Mouse (Mus musculus) embryonic stem cell, embryonic (primary cell): ENCODE measurements at regions not wholly inside any gene's neighbourhood (a gene's known extent, or its start where the extent isn't known, plus 50 kb on each side); places are given as distances from the start of the nearest gene placed in this dataset.

Source experiments
- CTCF ChIA-PET, 4 experiments: fragments of 300-600 bp in 2 of 4; fragments of 350-600 bp in 2 of 4; sonication (Branson Sonifier 250); formaldehyde crosslinking; loops; one replicate each; lab custom pipeline; 2022; ENCODE audit warnings: inconsistent platforms in 2 of 4; lab: Charles Lee
- POLR2A ChIA-PET, 4 experiments: fragments of 300-600 bp in 2 of 4; fragments of 350-600 bp in 2 of 4; sonication (Branson Sonifier 250); formaldehyde crosslinking; loops; one replicate each; lab custom pipeline; 2022; ENCODE audit warnings: antibody characterized with exemption in 4 of 4, inconsistent platforms in 1 of 4; lab: Charles Lee

DNA sequence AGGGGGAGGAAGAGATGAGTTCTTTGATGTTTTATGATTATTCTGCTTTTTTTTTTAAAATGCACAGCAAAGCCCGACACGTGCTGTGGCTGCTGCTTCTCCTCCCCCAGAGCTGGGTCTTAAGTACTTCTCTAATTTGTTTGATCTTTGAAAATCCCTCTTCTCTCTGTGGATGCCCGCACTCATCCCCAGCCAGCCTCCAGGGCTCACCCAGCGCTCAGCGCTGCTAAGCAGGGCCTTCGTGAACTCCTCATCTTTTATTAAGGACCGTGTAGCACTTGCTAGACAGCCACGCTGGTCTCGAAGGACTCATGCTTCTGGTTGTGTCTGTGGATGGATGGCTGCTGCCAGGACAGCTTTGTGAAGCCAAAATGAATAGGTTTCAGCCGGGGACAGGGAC, 72.9 kb upstream of the Kcng1 start:
- ChIA-PET CTCF (interaction anchor here in 2 of 4 experiments (0.5 to 1.3 kb wide), 2 partner anchors 58 to 134 kb away, joined by 3 to 8 read pairs; no protein-coding TSS in a partner anchor), POLR2A (interaction anchor here in 1 of 4 experiments (0.5 kb wide), 1 partner anchor 41 kb away, joined by 4 read pairs; no protein-coding TSS in a partner anchor)

DNA sequence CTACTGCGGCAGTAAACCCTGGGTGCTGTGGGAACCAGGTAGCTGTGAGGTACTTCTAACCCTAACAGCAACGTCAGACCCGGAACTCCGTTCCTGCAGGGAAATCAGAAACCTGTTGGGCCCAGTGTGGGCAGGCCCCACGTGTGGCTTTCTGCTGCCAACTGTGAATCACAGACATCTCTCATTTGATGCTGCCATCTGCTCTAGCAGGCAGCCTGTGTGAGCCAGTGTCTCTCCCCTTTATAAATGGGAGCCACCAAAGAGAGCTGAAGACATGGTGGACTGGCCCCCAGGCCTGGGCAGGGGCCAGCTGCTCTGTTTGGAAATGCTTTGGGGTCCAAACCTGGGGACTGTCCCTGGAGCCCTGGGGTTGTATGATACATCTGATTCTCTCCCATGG, 71.1 kb upstream of the Kcng1 start:
- POLR2A ChIA-PET, result no interaction called here

DNA sequence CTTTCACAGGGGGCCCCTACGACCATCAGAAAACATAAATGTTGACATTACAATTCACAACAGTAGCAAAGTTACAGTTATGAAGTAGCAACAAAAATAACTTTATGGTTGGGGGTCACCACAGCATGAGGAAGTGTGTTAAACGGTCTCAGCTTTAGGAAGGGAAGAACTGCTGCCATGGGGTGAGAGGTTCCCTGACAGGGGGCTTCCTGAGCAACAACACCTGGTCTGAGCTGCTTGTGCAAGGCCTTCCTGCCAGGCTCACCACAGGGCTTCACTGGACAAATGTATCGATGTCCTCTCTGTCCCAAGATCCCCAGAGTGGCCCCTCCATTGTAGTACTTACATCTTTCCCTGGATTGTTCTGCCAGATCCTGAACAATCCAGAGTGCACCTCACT, 70.7 kb upstream of the Kcng1 start:
- ChIA-PET CTCF (interaction anchor here in 2 of 4 experiments (0.6 to 1.4 kb wide), 2 partner anchors 102 to 390 kb away, joined by 4 to 5 read pairs; partner anchors contain the start of gene Atp9a (in 1 of the 2)), POLR2A (no interaction called here)

More for the DNA sequence above, 71.1 kb upstream of the Kcng1 start:
- CTCF ChIA-PET, result interaction anchor here in 2 of 4 experiments (0.6 to 1.4 kb wide), 2 partner anchors 103 to 390 kb away, joined by 4 to 5 read pairs; partner anchors contain the start of gene Atp9a (in 1 of the 2)

DNA sequence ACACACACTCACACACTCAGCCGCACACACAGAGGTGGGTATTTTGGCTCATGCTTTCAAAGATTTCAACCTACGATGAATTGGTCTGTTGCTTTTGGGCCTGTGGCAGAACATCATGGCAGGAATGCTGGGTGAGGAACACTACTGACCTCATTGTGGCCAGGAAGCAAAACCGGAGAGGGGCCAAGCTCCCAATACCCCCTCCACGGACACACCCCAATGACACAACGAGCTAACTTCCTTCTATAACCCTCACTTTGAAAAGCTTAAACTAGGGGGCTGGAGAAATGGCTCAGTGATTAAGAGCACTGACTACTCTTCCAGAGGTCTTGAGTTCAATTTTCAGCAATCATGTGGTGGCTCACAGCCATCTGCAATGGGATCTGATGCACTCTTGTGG, 63.8 kb upstream of the Kcng1 start:
- ChIA-PET POLR2A (interaction anchor here in 1 of 4 experiments (0.6 kb wide), 1 partner anchor 344 kb away, joined by 3 read pairs; no protein-coding TSS in a partner anchor), CTCF (interaction anchor here in 2 of 4 experiments (0.5 to 0.7 kb wide), 2 partner anchors 33 kb away, joined by 3 to 4 read pairs; no protein-coding TSS in a partner anchor)

DNA sequence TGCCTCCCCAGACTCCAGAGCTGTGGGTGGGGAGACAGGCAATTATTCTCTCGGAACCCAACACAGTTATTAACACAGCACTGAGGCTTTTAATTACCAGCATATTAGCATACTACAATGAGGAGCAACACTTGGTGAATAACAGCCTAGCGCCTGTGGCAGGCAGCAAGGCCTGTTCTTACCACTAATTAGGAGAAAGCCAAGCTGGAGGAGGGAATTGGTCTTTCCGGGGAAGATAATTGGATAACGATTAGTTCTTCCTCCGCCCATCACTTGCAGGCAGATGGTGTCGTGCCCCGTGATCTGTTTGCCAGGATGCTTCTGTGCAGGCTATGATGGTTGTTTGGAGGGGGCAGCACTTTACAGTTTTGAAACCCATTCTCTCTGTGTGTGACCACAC, 62.2 kb upstream of the Kcng1 start:
- ChIA-PET CTCF (interaction anchor here in 1 of 4 experiments (1.1 to 1.3 kb wide), 2 partner anchors 91 to 325 kb away, joined by 3 to 4 read pairs; no protein-coding TSS in a partner anchor), POLR2A (interaction anchor here in 1 of 4 experiments (0.9 to 1.0 kb wide), 2 partner anchors 10 to 13 kb away, joined by 3 read pairs; no protein-coding TSS in a partner anchor)

DNA sequence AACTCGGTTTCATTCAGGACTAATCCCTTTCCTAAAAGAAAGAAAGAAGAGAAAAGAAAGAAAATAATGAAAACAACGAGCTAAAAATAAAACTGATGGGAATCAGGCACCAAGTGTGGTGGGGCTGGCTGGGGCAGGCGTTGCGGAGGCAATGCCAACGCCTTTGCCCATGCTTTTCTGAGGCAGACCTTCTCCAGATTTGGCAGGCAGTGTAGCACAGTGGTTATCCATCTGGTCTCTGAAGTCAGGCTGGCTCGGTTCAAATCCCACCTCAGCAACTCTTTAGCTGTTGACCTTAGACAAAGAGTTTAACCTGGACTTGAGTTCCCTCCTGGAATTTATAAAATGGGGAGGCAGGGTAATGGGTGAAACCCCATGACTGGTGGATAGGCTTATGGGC, 57.3 kb upstream of the Kcng1 start:
- ChIA-PET CTCF (interaction anchor here in 1 of 4 experiments (0.6 to 1.9 kb wide), 4 partner anchors 20 to 807 kb away, joined by 3 to 5 read pairs (median 4); no protein-coding TSS in a partner anchor), POLR2A (interaction anchor here in 2 of 4 experiments (0.5 to 1.5 kb wide), 4 partner anchors 12 to 267 kb away, joined by 3 to 4 read pairs (median 4); no protein-coding TSS in a partner anchor)

DNA sequence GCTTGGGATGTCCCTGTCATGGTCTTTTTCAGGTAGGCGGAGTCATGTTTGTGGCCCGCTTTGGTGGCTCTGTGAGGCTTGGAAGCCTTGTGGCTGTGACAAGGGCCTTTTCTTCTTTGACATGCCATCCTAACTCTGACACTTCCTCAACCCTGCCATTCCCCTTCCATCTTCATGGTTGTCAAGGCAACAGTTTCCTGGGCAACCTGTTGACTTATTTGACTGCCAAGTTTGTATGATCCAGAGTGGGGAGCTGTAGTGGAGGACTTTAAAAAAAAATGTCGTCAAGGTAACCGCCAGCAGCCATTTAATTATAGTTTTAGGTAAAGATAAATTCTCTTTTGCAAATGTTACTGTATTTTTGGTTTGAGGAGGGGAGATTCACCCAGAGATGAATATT, 56.8 kb upstream of the Kcng1 start:
- ChIA-PET POLR2A (no interaction called here), CTCF (no interaction called here)

DNA sequence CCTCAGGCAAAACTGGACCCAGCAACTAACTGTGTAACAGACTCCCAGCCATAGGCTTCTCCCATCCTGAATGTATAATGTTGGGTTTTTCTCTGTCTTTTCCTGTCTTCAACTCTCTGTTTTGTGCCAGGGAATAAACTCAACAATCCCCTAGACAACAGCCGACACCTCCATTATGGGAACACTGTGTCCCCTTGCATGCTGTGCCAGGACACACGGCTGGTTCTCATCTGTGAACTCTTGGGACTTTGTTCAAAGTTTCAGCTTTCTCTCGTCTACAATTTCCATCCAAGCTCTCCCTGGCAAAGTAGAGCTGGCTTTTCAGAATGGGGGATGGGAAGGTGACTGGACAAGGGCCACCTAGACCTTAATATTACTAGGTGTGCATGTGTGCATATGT, 56.1 kb upstream of the Kcng1 start:
- CTCF ChIA-PET, result no interaction called here
- POLR2A ChIA-PET, result no interaction called here

DNA sequence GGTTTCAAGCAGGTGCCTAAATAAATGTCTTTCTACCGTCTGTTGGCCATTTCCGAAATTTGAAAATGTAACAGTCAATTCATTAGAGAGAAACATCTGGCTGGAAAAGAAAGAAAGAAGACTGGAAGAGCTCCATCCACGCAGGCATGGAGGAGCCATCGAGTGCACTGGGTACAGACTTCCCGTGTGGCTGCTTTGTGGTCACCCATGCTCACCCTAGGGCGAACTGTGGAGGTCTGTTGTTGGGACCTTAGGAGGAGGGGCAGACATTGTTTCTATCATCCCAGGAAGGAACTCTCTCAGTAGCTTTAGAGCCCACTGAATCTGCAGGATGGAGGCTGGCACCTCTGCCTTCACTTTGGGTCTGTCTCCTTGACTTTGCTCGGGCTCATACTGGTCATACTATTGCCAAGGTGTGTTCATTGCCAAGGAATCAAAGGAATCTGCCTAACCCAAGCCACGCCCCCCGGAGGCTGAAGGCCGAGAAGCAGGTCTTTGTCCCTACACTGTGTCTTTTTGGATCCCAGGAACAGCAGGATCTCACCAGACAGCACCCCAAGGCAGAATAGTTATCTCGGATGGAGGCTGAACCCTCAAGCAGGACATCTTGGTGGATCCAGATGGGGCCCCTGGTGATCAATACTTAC, 54.3 kb upstream of the Kcng1 start:
- POLR2A ChIA-PET, result no interaction called here
- CTCF ChIA-PET, result interaction anchor here in 1 of 4 experiments (0.6 kb wide), 1 partner anchor 361 kb away, joined by 6 read pairs; no protein-coding TSS in a partner anchor

DNA sequence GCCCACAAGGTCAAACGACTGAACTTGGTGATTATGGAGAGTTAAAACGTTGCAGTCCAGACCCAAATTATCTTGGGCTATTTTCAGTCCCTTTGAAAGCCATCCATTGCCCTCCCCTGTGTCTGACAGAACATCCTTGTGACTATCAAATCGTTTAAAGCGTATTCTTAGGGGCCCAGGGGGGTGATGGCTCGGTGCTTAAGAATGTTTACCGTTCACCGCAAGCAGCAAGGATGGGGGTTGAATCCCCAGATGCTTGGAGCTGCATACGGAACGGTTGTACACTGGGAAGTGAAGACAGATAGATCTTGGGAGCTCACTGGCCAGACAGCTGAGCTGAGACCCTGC, 52.7 kb upstream of the Kcng1 start:
- ChIA-PET POLR2A (interaction anchor here in 3 of 4 experiments (1.0 to 2.0 kb wide), 6 partner anchors 9 to 509 kb away, joined by 3 to 8 read pairs (median 3); no protein-coding TSS in a partner anchor), CTCF (interaction anchor here in 3 of 4 experiments (0.5 to 1.5 kb wide), 6 partner anchors 48 to 294 kb away, joined by 3 to 4 read pairs (median 3); no protein-coding TSS in a partner anchor)

DNA sequence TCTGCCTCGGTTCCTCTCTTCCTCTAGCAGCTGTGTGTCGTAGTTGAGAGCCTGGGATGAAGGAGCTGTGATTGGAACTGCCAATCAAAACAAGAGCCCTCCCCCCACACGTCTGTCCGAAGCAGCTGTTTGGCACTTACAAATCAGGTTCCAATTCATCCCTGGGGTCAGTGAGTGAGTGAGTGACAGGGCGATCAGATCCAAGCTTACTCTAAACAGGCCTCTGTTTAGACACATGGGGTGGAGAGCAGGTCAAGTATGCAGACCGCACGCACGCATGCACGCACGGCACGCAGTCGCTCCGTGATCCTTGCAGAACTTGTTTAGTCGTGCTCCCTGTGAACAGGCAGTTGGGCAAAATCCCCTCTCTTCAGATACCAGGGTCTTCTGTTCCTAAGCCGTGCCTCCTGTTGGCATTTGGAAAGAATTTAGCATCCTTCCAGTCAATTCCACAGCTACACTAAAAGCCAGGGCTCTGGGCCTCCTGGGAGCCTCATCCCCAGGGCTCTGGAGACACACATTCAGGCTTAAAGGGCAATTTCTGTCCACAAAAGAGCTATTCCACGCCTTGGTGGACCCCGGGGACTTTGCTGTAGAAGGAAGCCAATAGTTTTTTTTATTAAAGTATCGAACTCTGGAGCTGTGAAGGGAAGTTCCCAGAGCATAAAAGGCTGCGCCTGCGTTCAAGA, 52.2 kb upstream of the Kcng1 start:
- ChIA-PET POLR2A (interaction anchor here in 3 of 4 experiments (1.0 to 2.0 kb wide), 7 partner anchors 10 to 510 kb away, joined by 3 to 8 read pairs (median 3); no protein-coding TSS in a partner anchor), CTCF (interaction anchor here in 3 of 4 experiments (0.5 to 1.5 kb wide), 8 partner anchors 21 to 295 kb away, joined by 3 to 4 read pairs (median 3); no protein-coding TSS in a partner anchor)

DNA sequence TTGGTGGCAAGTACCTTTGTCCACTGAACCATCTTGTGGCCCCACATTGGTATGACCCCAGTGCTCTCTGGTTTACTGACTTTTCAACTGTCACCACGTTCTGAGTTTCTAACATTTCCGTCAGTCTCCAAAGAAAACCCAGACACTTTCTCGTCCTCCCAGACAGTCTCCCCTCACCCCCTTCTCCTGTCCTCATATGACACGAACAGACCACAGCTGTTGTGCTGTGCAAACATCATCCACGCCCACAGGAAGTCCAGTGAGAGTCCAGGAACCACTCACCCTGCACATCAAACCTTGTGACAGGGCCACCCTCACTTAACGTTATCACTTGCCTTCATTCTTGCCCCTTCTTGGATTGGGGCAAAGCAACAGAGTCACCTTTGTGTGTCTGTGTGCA, 51.4 kb upstream of the Kcng1 start:
- ChIA-PET POLR2A (interaction anchor here in 2 of 4 experiments (1.0 to 2.0 kb wide), 3 partner anchors 18 to 22 kb away, joined by 3 to 8 read pairs (median 3); no protein-coding TSS in a partner anchor), CTCF (interaction anchor here in 2 of 4 experiments (0.5 to 1.5 kb wide), 5 partner anchors 20 to 113 kb away, joined by 3 read pairs; no protein-coding TSS in a partner anchor)
